Mouse (Mus musculus) liver, adult 2 months (tissue): ENCODE data around the gene Hscb. TPM values are rescaled to one million over a fixed set of nuclear protein-coding genes. Genes with fewer than 3 reads are reported as not detected.

ENCODE experiments used
- DNase-seq: peaks from one replicate; pipeline ENCODE4 v3.0.0-alpha.2; 2011; ENCODE audit warnings: low read depth, low spot score; ENCODE audit errors: extremely low read depth
- H3K27ac ChIP-seq: fragments of 200-500 bp; replicated peaks from 2 replicates; pipeline ENCODE4 v1.5.1; 2012; ENCODE audit warnings: low read depth, mild to moderate bottlenecking, control low read depth, inconsistent platforms, low read length; ENCODE audit not compliant: insufficient read depth
- H3K27me3 ChIP-seq: fragments of 200-500 bp; 2 replicates; pipeline ENCODE4 v1.6.1; 2012; ENCODE audit warnings: mild to moderate bottlenecking, moderate library complexity, low read length, inconsistent platforms; ENCODE audit not compliant: control insufficient read depth, insufficient read depth
- H3K36me3 ChIP-seq: fragments of 200-500 bp; 2 replicates; pipeline ENCODE4 v1.6.1; 2012; ENCODE audit warnings: low read length, inconsistent platforms; ENCODE audit not compliant: control insufficient read depth, insufficient read depth
- H3K4me1 ChIP-seq: fragments of 200-500 bp; 2 replicates; pipeline ENCODE4 v1.6.1; 2011; ENCODE audit warnings: low read length; ENCODE audit not compliant: control insufficient read depth, insufficient read depth
- H3K4me3 ChIP-seq: fragments of 200-500 bp; 2 replicates; pipeline ENCODE4 v1.5.1; 2011; ENCODE audit warnings: low read depth, mild to moderate bottlenecking, control low read depth, low read length, moderate library complexity; ENCODE audit not compliant: insufficient read depth
- H3K79me2 ChIP-seq: fragments of 200-500 bp; 2 replicates; pipeline ENCODE4 v1.6.1; 2012; ENCODE audit warnings: inconsistent platforms, mild to moderate bottlenecking, low read length, moderate library complexity; ENCODE audit not compliant: control insufficient read depth, insufficient read depth
- H3K9ac ChIP-seq: fragments of 200-500 bp; 2 replicates; pipeline ENCODE4 v1.6.1; 2012; ENCODE audit warnings: low read depth, mild to moderate bottlenecking, control low read depth, inconsistent platforms, low read length
- CTCF ChIP-seq: fragments of 200-500 bp; IDR thresholded peaks from 2 replicates; pipeline ENCODE4 v1.5.1; 2011; ENCODE audit warnings: low read depth, low read length, control low read depth
- POLR2A ChIP-seq: fragments of 200-500 bp; IDR thresholded peaks from 2 replicates; pipeline ENCODE4 v1.6.1; 2011; ENCODE audit warnings: low read length, control low read depth; ENCODE audit not compliant: insufficient read depth; ENCODE audit errors: extremely low read depth
- WGBS: fragments of 180-500 bp; shearing (Covaris S2); methylation state at CpG from one replicate; pipeline ENCODE4 v1.1.7; 2018; 5-methylcytosine and 5-hydroxymethylcytosine counted together
- polyA plus RNA-seq: library from polyadenylated mRNA; depleted of rRNA; stranded (reverse); fragments of >200 nt; gene quantifications from 2 replicates; pipeline ENCODE4 v1.2.3, GENCODE M21; 2012
- total RNA-seq: library from RNA; depleted of rRNA; stranded (reverse); fragments of >200 nt; gene quantifications from 2 replicates; pipeline ENCODE4 v1.2.3, GENCODE M21; 2014

The Hscb gene
- total and polyA plus RNA-seq, 2 experiments = 6.6 to 11.2 TPM

- Histone ChIP-seq H3K4me1 (no peaks in the 10 kb centered on the region), H3K36me3 (peaks cover 7% of the 10 kb centered on the region), H3K79me2 (no peaks in the 10 kb centered on the region), H3K9ac (no peak overlapping the region), H3K4me3 (no peak overlapping the region), H3K27ac (no peak overlapping the region), H3K27me3 (no peaks in the 10 kb centered on the region)
- DNase-seq = peak; percentile 17
- TF ChIP-seq POLR2A (no peak), CTCF (no peak)
- WGBS = 84% methylated on average over 8 of the region's 8 CpGs
Measured at GRCm38 (mm10) chr5:110826781-110827495, 12.6 kb downstream of the Hscb start.

- TF ChIP-seq POLR2A (no peak), CTCF (no peak)
- no peaks in the 10 kb centered on the region for H3K79me2 ChIP-seq
- 88% methylated on average over 4 of the region's 4 CpGs for WGBS
Measured at GRCm38 (mm10) chr5:110824421-110824820, 15.2 kb downstream of the Hscb start.

GRCm38 (mm10) chr5:110809667-110810325 is 29.8 kb downstream of the Hscb start, which contains the start of gene Ulk1:
TSS of gene Ulk1 (minus strand) at chr5:110810097.
- Histone ChIP-seq H3K79me2 (peaks cover 28% of the 10 kb centered on the region; the same call in 1 of the 2 replicates), H3K4me3 (peak within 1 kb of the TSS; percentile 80), H3K27ac (peak within 1 kb of the TSS; percentile 92), H3K36me3 (peaks cover 4% of the 10 kb centered on the region; the same call in 1 of the 2 replicates), H3K27me3 (no peaks in the 10 kb centered on the region), H3K9ac (peak within 1 kb of the TSS; percentile 99), H3K4me1 (peaks cover 21% of the 10 kb centered on the region)
- 1% methylated on average over 79 of the region's 80 CpGs for WGBS
- TF ChIP-seq POLR2A (peak; percentile 99), CTCF (no peak)
- peak; percentile 94 for DNase-seq

More at GRCm38 (mm10) chr5:110824421-110824820, 15.2 kb downstream of the Hscb start:
- no peak for DNase-seq
- Histone ChIP-seq H3K27me3 (no peaks in the 10 kb centered on the region), H3K4me3 (no peak overlapping the region), H3K27ac (no peak overlapping the region), H3K4me1 (no peaks in the 10 kb centered on the region), H3K36me3 (peaks cover 7% of the 10 kb centered on the region), H3K9ac (no peak overlapping the region)

GRCm38 (mm10) chr5:110808821-110809666 is 30.5 kb downstream of the Hscb start:
- TF ChIP-seq POLR2A = no peak
- no peak for TF ChIP-seq CTCF
- peaks cover 4% of the 10 kb centered on the region; the same call in 1 of the 2 replicates for H3K36me3 ChIP-seq
- peak; percentile 67 for DNase-seq

GRCm38 (mm10) chr5:110808061-110808631 is 31.4 kb downstream of the Hscb start:
- WGBS = under 1% methylated on average over 14 of the region's 14 CpGs
- H3K9ac ChIP-seq = peak overlapping the region; percentile 99
- no peaks in the 10 kb centered on the region for H3K27me3 ChIP-seq
- H3K4me1 ChIP-seq = peaks cover 21% of the 10 kb centered on the region
- H3K79me2 ChIP-seq = peaks cover 28% of the 10 kb centered on the region; the same call in 1 of the 2 replicates
- H3K36me3 ChIP-seq = peaks cover 7% of the 10 kb centered on the region; the same call in 1 of the 2 replicates
- TF ChIP-seq POLR2A = peak; percentile 46; the same call in 1 of the 2 replicates
- TF ChIP-seq CTCF = no peak
- H3K4me3 ChIP-seq = peak overlapping the region; percentile 80
- peak; percentile 83 for DNase-seq
- H3K27ac ChIP-seq = peak overlapping the region; percentile 92

More at GRCm38 (mm10) chr5:110808821-110809666, 30.5 kb downstream of the Hscb start:
- H3K4me1 ChIP-seq = peaks cover 21% of the 10 kb centered on the region
- H3K27me3 ChIP-seq = no peaks in the 10 kb centered on the region
- peak overlapping the region; percentile 80 for H3K4me3 ChIP-seq
- peak overlapping the region; percentile 92 for H3K27ac ChIP-seq
- H3K9ac ChIP-seq = peak overlapping the region; percentile 99
- H3K79me2 ChIP-seq = peaks cover 28% of the 10 kb centered on the region; the same call in 1 of the 2 replicates
- WGBS = under 1% methylated on average over 27 of the region's 27 CpGs
